Mouse (Mus musculus) CH12.LX (cell line): Measurements from ENCODE around the gene Mmp14. TPM values are rescaled to one million over a fixed set of nuclear protein-coding genes. Genes with fewer than 3 reads are reported as not detected.

ENCODE experiments used
- polyA plus RNA-seq: library from polyadenylated mRNA; unstranded; fragments of >175 nt; gene quantifications from 2 replicates; pipeline ENCODE4 v1.2.1, GENCODE M21; 2012; ENCODE audit warnings: low read depth; ENCODE audit not compliant: insufficient read length
- total RNA-seq, 2 experiments: library from RNA; depleted of rRNA; stranded (reverse); fragments of 300-350 nt in 1 of 2; fragments of >200 nt in 1 of 2; gene quantifications; 2 replicates each; pipeline ENCODE4 v1.2.3; 2012 to 2014

Mmp14 gene
- total and polyA plus RNA-seq, 3 experiments, result 0.08 TPM; not detected in 1

Other genes with a start within 250 kb of the Mmp14 start
- gene Dad1, start 177.5 kb upstream of the Mmp14 start, total RNA-seq (2012; rRNA removed), result 161 and 196 TPM in 2 replicates
- gene Dad1, start 177.5 kb upstream of the Mmp14 start, total RNA-seq (2014; rRNA removed), result 192 and 279 TPM in 2 replicates
- gene Dad1, start 177.5 kb upstream of the Mmp14 start, polyA plus RNA-seq, result 213 and 287 TPM in 2 replicates
- gene Abhd4, start 177.4 kb upstream of the Mmp14 start, total RNA-seq (2012; rRNA removed), result 13.4 and 19.8 TPM in 2 replicates
- 13.4 and 15.9 TPM in 2 replicates for gene Abhd4, start 177.4 kb upstream of the Mmp14 start, total RNA-seq (2014; rRNA removed)
- 22.0 and 23.0 TPM in 2 replicates for gene Abhd4, start 177.4 kb upstream of the Mmp14 start, polyA plus RNA-seq
- not detected in 2 replicates for gene Olfr49, start 146.7 kb upstream of the Mmp14 start, total RNA-seq (2012; rRNA removed)
- not detected in 2 replicates for gene Olfr49, start 146.7 kb upstream of the Mmp14 start, total RNA-seq (2014; rRNA removed)
- gene Olfr49, start 146.7 kb upstream of the Mmp14 start, polyA plus RNA-seq, result 0.07 TPM in 2 replicates
- 37.3 and 38.8 TPM in 2 replicates for gene Oxa1l, start 70.8 kb upstream of the Mmp14 start, total RNA-seq (2012; rRNA removed)
- 34.6 and 34.7 TPM in 2 replicates for gene Oxa1l, start 70.8 kb upstream of the Mmp14 start, total RNA-seq (2014; rRNA removed)
- 88.9 and 111 TPM in 2 replicates for gene Oxa1l, start 70.8 kb upstream of the Mmp14 start, polyA plus RNA-seq
- 43.3 and 50.4 TPM in 2 replicates for gene Slc7a7, start 13.8 kb upstream of the Mmp14 start, total RNA-seq (2012; rRNA removed)
- 23.8 and 27.8 TPM in 2 replicates for gene Slc7a7, start 13.8 kb upstream of the Mmp14 start, total RNA-seq (2014; rRNA removed)
- gene Slc7a7, start 13.8 kb upstream of the Mmp14 start, polyA plus RNA-seq, result 40.0 and 45.4 TPM in 2 replicates
- gene Mrpl52, start 4.7 kb upstream of the Mmp14 start, total RNA-seq (2012; rRNA removed), result 309 and 328 TPM in 2 replicates
- gene Mrpl52, start 4.7 kb upstream of the Mmp14 start, total RNA-seq (2014; rRNA removed), result 87.9 and 97.1 TPM in 2 replicates
- gene Mrpl52, start 4.7 kb upstream of the Mmp14 start, polyA plus RNA-seq, result 230 and 281 TPM in 2 replicates
- 51.4 and 60.0 TPM in 2 replicates for gene Lrp10, start 32.5 kb downstream of the Mmp14 start, total RNA-seq (2012; rRNA removed)
- 27.9 and 28.7 TPM in 2 replicates for gene Lrp10, start 32.5 kb downstream of the Mmp14 start, total RNA-seq (2014; rRNA removed)
- 64.1 and 79.8 TPM in 2 replicates for gene Lrp10, start 32.5 kb downstream of the Mmp14 start, polyA plus RNA-seq
- 0.08 and 0.29 TPM in 2 replicates for gene Rem2, start 44.5 kb downstream of the Mmp14 start, total RNA-seq (2012; rRNA removed)
- gene Rem2, start 44.5 kb downstream of the Mmp14 start, total RNA-seq (2014; rRNA removed), result not detected in 2 replicates
- 0.18 TPM in 1 of 2 replicates, not detected in the other for gene Rem2, start 44.5 kb downstream of the Mmp14 start, polyA plus RNA-seq
- 157 and 159 TPM in 2 replicates for gene Prmt5, start 85.9 kb downstream of the Mmp14 start, total RNA-seq (2012; rRNA removed)
- 106 and 110 TPM in 2 replicates for gene Prmt5, start 85.9 kb downstream of the Mmp14 start, total RNA-seq (2014; rRNA removed)
- 185 and 206 TPM in 2 replicates for gene Prmt5, start 85.9 kb downstream of the Mmp14 start, polyA plus RNA-seq
- gene Haus4, start 123.0 kb downstream of the Mmp14 start, total RNA-seq (2012; rRNA removed), result 65.5 and 71.8 TPM in 2 replicates
- gene Haus4, start 123.0 kb downstream of the Mmp14 start, total RNA-seq (2014; rRNA removed), result 88.6 and 94.3 TPM in 2 replicates
- gene Haus4, start 123.0 kb downstream of the Mmp14 start, polyA plus RNA-seq, result 109 and 116 TPM in 2 replicates
- gene Ajuba, start 145.9 kb downstream of the Mmp14 start, total RNA-seq (2012; rRNA removed), result 0.13 TPM in 1 of 2 replicates, not detected in the other
- 0.09 TPM in 1 of 2 replicates, not detected in the other for gene Ajuba, start 145.9 kb downstream of the Mmp14 start, total RNA-seq (2014; rRNA removed)
- gene Ajuba, start 145.9 kb downstream of the Mmp14 start, polyA plus RNA-seq, result 0.18 and 0.34 TPM in 2 replicates
- gene 4931414P19Rik, start 174.4 kb downstream of the Mmp14 start, total RNA-seq (2012; rRNA removed), result 2.9 and 3.6 TPM in 2 replicates
- 1.5 TPM in 2 replicates for gene 4931414P19Rik, start 174.4 kb downstream of the Mmp14 start, total RNA-seq (2014; rRNA removed)
- gene 4931414P19Rik, start 174.4 kb downstream of the Mmp14 start, polyA plus RNA-seq, result 2.7 and 3.8 TPM in 2 replicates
- 411 and 418 TPM in 2 replicates for gene Psmb5, start 186.4 kb downstream of the Mmp14 start, total RNA-seq (2012; rRNA removed)
- 416 and 455 TPM in 2 replicates for gene Psmb5, start 186.4 kb downstream of the Mmp14 start, total RNA-seq (2014; rRNA removed)
- gene Psmb5, start 186.4 kb downstream of the Mmp14 start, polyA plus RNA-seq, result 299 and 371 TPM in 2 replicates
- not detected in 2 replicates for gene Psmb11, start 189.8 kb downstream of the Mmp14 start, total RNA-seq (2012; rRNA removed)
- gene Psmb11, start 189.8 kb downstream of the Mmp14 start, total RNA-seq (2014; rRNA removed), result not detected in 2 replicates
- not detected in 2 replicates for gene Psmb11, start 189.8 kb downstream of the Mmp14 start, polyA plus RNA-seq
- not detected in 2 replicates for gene Gm17606, start 209.3 kb downstream of the Mmp14 start, total RNA-seq (2012; rRNA removed)
- gene Gm17606, start 209.3 kb downstream of the Mmp14 start, total RNA-seq (2014; rRNA removed), result not detected in 2 replicates
- gene Gm17606, start 209.3 kb downstream of the Mmp14 start, polyA plus RNA-seq, result 1.9 and 2.5 TPM in 2 replicates
- gene Cdh24, start 209.8 kb downstream of the Mmp14 start, total RNA-seq (2012; rRNA removed), result 1.5 and 1.6 TPM in 2 replicates
- 1.0 and 1.2 TPM in 2 replicates for gene Cdh24, start 209.8 kb downstream of the Mmp14 start, total RNA-seq (2014; rRNA removed)
- gene Cdh24, start 209.8 kb downstream of the Mmp14 start, polyA plus RNA-seq, result 4.9 and 5.4 TPM in 2 replicates